Mouse (Mus musculus): Measurements from ENCODE around the gene Fgd2. TPM values are rescaled to one million over a fixed set of nuclear protein-coding genes. Genes with fewer than 3 reads are reported as not detected.

The Fgd2 gene
- total and polyA plus RNA-seq, 2 experiments, result 7.6 to 8.8 TPM

DNA sequence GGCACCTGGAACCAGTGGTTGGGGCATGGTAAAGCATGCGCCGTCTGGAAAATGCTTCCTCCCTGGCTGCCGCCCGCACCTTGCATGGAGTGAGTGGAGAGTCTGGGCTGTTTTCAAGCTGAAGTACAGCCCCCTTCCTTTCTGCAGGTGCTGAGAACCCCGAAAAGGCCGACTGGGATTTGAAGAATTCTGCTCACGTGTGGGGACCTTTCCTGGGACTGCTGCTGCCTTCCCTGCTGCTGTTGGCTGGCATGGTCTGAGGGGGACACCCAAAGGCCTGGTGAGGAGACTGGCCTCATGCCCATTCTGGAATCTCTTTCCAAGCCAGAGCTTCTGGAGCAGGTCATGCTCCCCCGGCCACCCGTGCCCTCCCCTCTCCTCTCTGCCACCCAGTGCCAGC is 33.0 kb upstream of the Fgd2 start:
- no peak for DNase-seq (ENCODE audit: extremely low read depth, low read depth, low spot score)
- WGBS, result 93% methylated on average over 9 of the region's 9 CpGs
- no peak overlapping the region for H3K27ac ChIP-seq (replicated peaks; ENCODE audit: insufficient read depth, low read depth, low read length)
- no peaks in the 10 kb centered on the region for H3K79me2 ChIP-seq (ENCODE audit: control insufficient read depth, insufficient read depth, low read length)
- TF ChIP-seq CTCF (IDR thresholded peaks at IDR 0.05; ENCODE audit: low read depth, low read length), result no peak
- TF ChIP-seq POLR2A (IDR thresholded peaks at IDR 0.05; ENCODE audit: extremely low read depth, insufficient read depth, low read length), result no peak
- no peak overlapping the region for H3K9ac ChIP-seq (ENCODE audit: low read depth, low read length)
- H3K4me1 ChIP-seq (ENCODE audit: control insufficient read depth, insufficient read depth, low read length), result no peaks in the 10 kb centered on the region
- no peaks in the 10 kb centered on the region for H3K36me3 ChIP-seq (ENCODE audit: control insufficient read depth, insufficient read depth, low read length)
- H3K4me3 ChIP-seq (ENCODE audit: insufficient read depth, low read depth, low read length), result no peak overlapping the region
- H3K27me3 ChIP-seq (ENCODE audit: control insufficient read depth, insufficient read depth, low read length), result no peaks in the 10 kb centered on the region

DNA sequence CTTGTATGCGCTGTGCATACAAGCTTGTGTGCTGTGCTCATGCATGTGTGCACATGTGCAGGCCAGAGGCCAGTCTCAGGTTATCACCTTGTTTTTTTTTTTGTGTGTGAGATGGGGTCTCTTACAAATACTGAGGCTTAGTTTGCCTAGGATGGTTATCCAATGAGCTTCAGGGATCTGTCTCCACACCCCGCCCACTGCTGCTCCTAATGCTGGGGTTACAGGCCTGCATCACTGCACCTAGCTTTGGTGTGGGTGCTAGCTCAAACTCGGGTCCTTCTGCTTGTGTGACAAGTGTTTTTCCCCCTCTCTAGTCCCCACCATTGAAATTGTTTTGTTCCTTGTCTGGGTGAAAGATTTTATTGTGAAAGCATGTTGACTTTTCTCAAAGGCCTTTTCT is 30.5 kb upstream of the Fgd2 start:
- no peaks in the 10 kb centered on the region for H3K27me3 ChIP-seq (ENCODE audit: control insufficient read depth, insufficient read depth, low read length)
- H3K9ac ChIP-seq (ENCODE audit: low read depth, low read length), result no peak overlapping the region
- DNase-seq (ENCODE audit: extremely low read depth, low read depth, low spot score), result no peak
- WGBS, result 86% methylated on average over 3 of the region's 3 CpGs
- TF ChIP-seq POLR2A (IDR thresholded peaks at IDR 0.05; ENCODE audit: extremely low read depth, insufficient read depth, low read length) (no peak), CTCF (IDR thresholded peaks at IDR 0.05; ENCODE audit: low read depth, low read length) (no peak)
- H3K4me1 ChIP-seq (ENCODE audit: control insufficient read depth, insufficient read depth, low read length), result no peaks in the 10 kb centered on the region
- 0 out of 2 replicates have a peak, but pooled peaks cover 1% of the 10 kb centered on the region for H3K36me3 ChIP-seq (ENCODE audit: control insufficient read depth, insufficient read depth, low read length)
- no peak overlapping the region for H3K4me3 ChIP-seq (ENCODE audit: insufficient read depth, low read depth, low read length)
- H3K27ac ChIP-seq (replicated peaks; ENCODE audit: insufficient read depth, low read depth, low read length), result no peak overlapping the region
- H3K79me2 ChIP-seq (ENCODE audit: control insufficient read depth, insufficient read depth, low read length), result no peaks in the 10 kb centered on the region

DNA sequence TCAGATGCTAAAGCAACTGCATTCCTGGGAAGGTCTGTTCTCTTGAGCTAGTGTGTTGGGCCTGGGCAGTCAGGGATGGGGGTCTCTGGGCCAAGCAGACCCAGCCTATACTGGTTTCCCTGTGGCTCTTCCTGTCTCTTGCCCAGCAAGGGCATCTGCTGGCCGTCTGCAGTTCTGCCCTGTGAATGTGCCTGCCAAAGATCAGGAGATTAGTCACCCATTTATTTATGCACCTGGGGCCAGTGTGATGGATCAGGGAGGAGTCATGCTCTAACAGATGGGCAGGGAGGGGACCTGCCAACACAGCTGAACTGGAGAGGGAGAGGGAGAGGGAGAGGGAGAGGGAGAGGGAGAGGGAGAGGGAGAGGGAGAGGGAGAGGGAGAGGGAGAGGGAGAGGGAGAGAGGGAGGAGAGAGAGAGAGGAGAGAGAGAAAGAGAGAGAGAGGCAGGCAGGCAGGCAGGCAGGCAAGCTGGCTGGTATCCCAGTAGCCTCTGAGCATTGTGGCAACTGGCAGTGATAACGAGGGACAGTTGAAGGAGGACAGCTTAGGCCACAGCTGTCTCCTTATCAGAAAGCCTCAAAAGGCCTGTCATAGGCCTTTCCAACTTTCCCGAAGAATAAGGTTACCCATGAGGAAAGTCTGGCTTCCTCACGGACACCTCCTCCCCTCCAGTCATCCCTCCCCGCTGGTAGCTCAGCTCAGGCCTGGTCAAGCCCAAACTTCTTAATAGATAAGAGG is 29.9 kb upstream of the Fgd2 start:
- WGBS, result 35% methylated on average over 5 of the region's 5 CpGs
- H3K36me3 ChIP-seq (ENCODE audit: control insufficient read depth, insufficient read depth, low read length), result 0 out of 2 replicates have a peak, but pooled peaks cover 2% of the 10 kb centered on the region
- TF ChIP-seq POLR2A (IDR thresholded peaks at IDR 0.05; ENCODE audit: extremely low read depth, insufficient read depth, low read length) (no peak), CTCF (IDR thresholded peaks at IDR 0.05; ENCODE audit: low read depth, low read length) (no peak)
- no peak overlapping the region for H3K9ac ChIP-seq (ENCODE audit: low read depth, low read length)
- no peak overlapping the region for H3K4me3 ChIP-seq (ENCODE audit: insufficient read depth, low read depth, low read length)
- no peaks in the 10 kb centered on the region for H3K79me2 ChIP-seq (ENCODE audit: control insufficient read depth, insufficient read depth, low read length)
- DNase-seq (ENCODE audit: extremely low read depth, low read depth, low spot score), result peak; percentile 37
- no peaks in the 10 kb centered on the region for H3K4me1 ChIP-seq (ENCODE audit: control insufficient read depth, insufficient read depth, low read length)
- no peaks in the 10 kb centered on the region for H3K27me3 ChIP-seq (ENCODE audit: control insufficient read depth, insufficient read depth, low read length)
- no peak overlapping the region for H3K27ac ChIP-seq (replicated peaks; ENCODE audit: insufficient read depth, low read depth, low read length)

DNA sequence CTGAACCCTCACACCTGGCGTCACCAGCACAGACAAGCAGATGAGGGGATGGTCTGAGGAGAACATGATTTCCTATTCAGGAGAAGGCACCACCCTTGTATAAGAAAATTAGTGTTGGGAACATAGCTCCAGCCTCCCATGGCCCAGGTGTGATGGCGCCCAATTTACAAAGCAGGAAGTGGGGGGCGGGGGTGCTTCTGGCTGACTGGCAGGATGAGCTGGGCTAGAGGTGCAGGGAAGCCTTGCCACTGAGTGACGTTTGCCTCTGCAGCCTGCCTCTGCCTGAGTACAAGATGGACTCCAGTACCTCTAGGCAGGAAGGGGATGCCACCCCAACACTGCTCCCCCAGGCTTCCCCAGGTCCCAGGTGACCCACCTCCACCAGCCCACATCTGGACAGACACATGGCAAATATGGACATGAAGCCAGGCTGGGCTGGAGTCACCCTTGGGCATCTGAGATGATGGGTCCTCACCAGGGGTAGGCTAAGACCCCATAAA is 28.5 kb upstream of the Fgd2 start:
- TF ChIP-seq POLR2A (IDR thresholded peaks at IDR 0.05; ENCODE audit: extremely low read depth, insufficient read depth, low read length) (no peak), CTCF (IDR thresholded peaks at IDR 0.05; ENCODE audit: low read depth, low read length) (no peak)
- Histone ChIP-seq H3K27me3 (ENCODE audit: control insufficient read depth, insufficient read depth, low read length) (no peaks in the 10 kb centered on the region), H3K79me2 (ENCODE audit: control insufficient read depth, insufficient read depth, low read length) (no peaks in the 10 kb centered on the region), H3K4me3 (ENCODE audit: insufficient read depth, low read depth, low read length) (no peak overlapping the region), H3K9ac (ENCODE audit: low read depth, low read length) (no peak overlapping the region), H3K27ac (replicated peaks; ENCODE audit: insufficient read depth, low read depth, low read length) (no peak overlapping the region), H3K4me1 (ENCODE audit: control insufficient read depth, insufficient read depth, low read length) (no peaks in the 10 kb centered on the region), H3K36me3 (ENCODE audit: control insufficient read depth, insufficient read depth, low read length) (peaks cover 8% of the 10 kb centered on the region; the same call in 1 of the 2 replicates)
- 84% methylated on average over 4 of the region's 4 CpGs for WGBS
- no peak for DNase-seq (ENCODE audit: extremely low read depth, low read depth, low spot score)

DNA sequence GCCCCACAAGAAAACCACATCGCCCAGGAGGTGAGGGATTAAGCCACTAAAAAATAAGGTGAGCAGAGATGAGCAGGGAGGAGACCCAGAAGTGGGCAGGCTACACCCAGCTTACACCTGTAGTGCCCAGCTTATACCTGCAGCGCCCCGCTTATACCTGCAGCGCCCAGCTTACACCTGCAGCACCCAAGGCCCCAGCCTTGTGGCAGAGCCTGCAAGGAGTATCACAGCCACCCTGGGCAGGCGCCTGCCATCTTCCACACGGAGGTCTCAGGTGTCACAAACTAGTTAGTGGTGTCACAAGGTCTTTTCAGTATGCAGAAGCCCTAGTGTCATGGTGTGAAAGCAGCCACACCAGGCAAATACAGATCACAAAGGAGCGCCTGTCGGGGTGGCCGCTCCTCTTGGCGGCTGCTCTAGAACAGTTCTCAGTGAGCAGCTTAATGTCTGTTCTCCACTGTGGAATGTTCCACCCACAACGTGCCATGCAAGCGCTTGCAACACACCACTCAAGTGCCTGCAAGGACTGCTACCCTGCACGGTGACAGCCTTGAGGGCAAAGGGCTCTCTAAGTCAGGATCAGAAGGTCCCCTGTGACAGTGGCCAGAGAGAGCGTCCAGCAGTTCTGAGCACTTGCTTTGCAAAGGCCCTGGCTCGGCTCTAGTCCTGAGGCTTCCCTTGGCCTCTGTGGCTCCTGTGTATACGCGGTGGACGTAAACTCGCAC is 24.3 kb upstream of the Fgd2 start:
- no peak overlapping the region for H3K9ac ChIP-seq (ENCODE audit: low read depth, low read length)
- peaks cover under 1% of the 10 kb centered on the region; the same call in 1 of the 2 replicates for H3K4me1 ChIP-seq (ENCODE audit: control insufficient read depth, insufficient read depth, low read length)
- H3K4me3 ChIP-seq (ENCODE audit: insufficient read depth, low read depth, low read length), result no peak overlapping the region
- no peak for DNase-seq (ENCODE audit: extremely low read depth, low read depth, low spot score)
- H3K79me2 ChIP-seq (ENCODE audit: control insufficient read depth, insufficient read depth, low read length), result no peaks in the 10 kb centered on the region
- H3K27me3 ChIP-seq (ENCODE audit: control insufficient read depth, insufficient read depth, low read length), result no peaks in the 10 kb centered on the region
- 90% methylated on average over 19 of the region's 19 CpGs for WGBS
- H3K36me3 ChIP-seq (ENCODE audit: control insufficient read depth, insufficient read depth, low read length), result peaks cover 10% of the 10 kb centered on the region
- TF ChIP-seq CTCF (IDR thresholded peaks at IDR 0.05; ENCODE audit: low read depth, low read length), result no peak
- TF ChIP-seq POLR2A (IDR thresholded peaks at IDR 0.05; ENCODE audit: extremely low read depth, insufficient read depth, low read length), result no peak
- no peak overlapping the region for H3K27ac ChIP-seq (replicated peaks; ENCODE audit: insufficient read depth, low read depth, low read length)

Data from liver, adult 2 months (tissue).